Mouse (Mus musculus) C2C12 (cell line): ENCODE data around the gene Tenm2.

Experiments used
- CTCF ChIP-seq: IDR thresholded peaks from one replicate; pipeline ENCODE4 v1.5.1; 2011; ENCODE audit not compliant: control insufficient read depth, insufficient read depth, insufficient read length
- USF1 ChIP-seq: IDR thresholded peaks from one replicate; pipeline ENCODE4 v1.6.1; 2011; ENCODE audit warnings: low read depth, mild to moderate bottlenecking, control low read depth, moderate library complexity

DNA sequence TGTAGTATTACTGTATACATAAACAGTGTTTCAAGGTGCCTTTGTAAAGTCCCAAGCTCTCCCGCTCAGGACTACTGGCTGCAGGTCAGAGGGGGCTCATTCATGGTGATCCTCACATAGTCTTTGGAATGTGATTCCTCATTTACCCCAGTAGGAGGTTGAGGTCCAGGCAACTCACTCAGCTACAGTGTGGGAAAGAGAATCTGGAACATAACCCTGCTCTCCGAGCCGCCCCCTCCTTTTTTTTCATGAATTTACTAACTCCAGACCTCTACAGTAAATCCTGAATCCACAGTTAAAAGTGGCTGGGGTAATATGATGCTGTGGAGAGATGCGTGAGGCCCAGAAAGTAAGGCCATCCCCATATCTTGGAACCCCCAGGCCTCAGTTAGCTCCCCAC, 1066.0 kb downstream of the Tenm2 start:
- TF ChIP-seq CTCF (no peak), USF1 (no peak)
